Mouse (Mus musculus) forebrain, embryonic 12.5 days (tissue): ENCODE data around the gene Rbpjl. TPM values are rescaled to one million over a fixed set of nuclear protein-coding genes. Genes with fewer than 3 reads are reported as not detected.

Source experiments
- ATAC-seq: fragments of 200-750 bp; cut with Nextera tagmentation; 2 replicates; pipeline ENCODE4 v1.8.0; 2017; ENCODE audit warnings: moderate TSS enrichment; ENCODE audit not compliant: low FRiP score
- H3K27ac ChIP-seq: fragments of 300-500 bp; sonication (generic); 2 replicates; pipeline ENCODE4 v1.5.1; 2016; ENCODE audit warnings: mild to moderate bottlenecking
- H3K27me3 ChIP-seq: fragments of 300-500 bp; sonication (generic); 2 replicates; pipeline ENCODE4 v1.6.1; 2016; ENCODE audit warnings: mild to moderate bottlenecking
- H3K36me3 ChIP-seq: fragments of 300-500 bp; sonication (generic); replicated peaks from 2 replicates; pipeline ENCODE4 v1.6.1; 2016; ENCODE audit warnings: mild to moderate bottlenecking
- H3K4me1 ChIP-seq: fragments of 300-500 bp; sonication (generic); 2 replicates; pipeline ENCODE4 v1.6.1; 2016
- H3K4me2 ChIP-seq: fragments of 300-500 bp; sonication (generic); 2 replicates; pipeline ENCODE4 v1.6.1; 2016; ENCODE audit warnings: mild to moderate bottlenecking, moderate library complexity
- H3K4me3 ChIP-seq: fragments of 300-500 bp; sonication (generic); replicated peaks from 2 replicates; pipeline ENCODE4 v1.5.1; 2016; ENCODE audit warnings: mild to moderate bottlenecking
- H3K9ac ChIP-seq: fragments of 300-500 bp; sonication (generic); 2 replicates; pipeline ENCODE4 v1.6.1; 2016; ENCODE audit warnings: mild to moderate bottlenecking
- H3K9me3 ChIP-seq: fragments of 300-500 bp; sonication (generic); 2 replicates; pipeline ENCODE4 v1.6.1; 2016
- WGBS: fragments of 180-500 bp; shearing (Covaris S2); methylation state at CpG from one replicate; pipeline ENCODE4 v1.1.7; 2016; 5-methylcytosine and 5-hydroxymethylcytosine counted together
- polyA plus RNA-seq: library from polyadenylated mRNA; unstranded; fragments of >200 nt; fragmentation: Nextera tagmentation; extraction: Ambion mirVana; gene quantifications from 2 replicates; pipeline ENCODE4 v1.2.1, GENCODE M21; 2016

Gene Rbpjl
- polyA plus RNA-seq, 1 experiment from 2014 or later: 0.09 TPM

DNA sequence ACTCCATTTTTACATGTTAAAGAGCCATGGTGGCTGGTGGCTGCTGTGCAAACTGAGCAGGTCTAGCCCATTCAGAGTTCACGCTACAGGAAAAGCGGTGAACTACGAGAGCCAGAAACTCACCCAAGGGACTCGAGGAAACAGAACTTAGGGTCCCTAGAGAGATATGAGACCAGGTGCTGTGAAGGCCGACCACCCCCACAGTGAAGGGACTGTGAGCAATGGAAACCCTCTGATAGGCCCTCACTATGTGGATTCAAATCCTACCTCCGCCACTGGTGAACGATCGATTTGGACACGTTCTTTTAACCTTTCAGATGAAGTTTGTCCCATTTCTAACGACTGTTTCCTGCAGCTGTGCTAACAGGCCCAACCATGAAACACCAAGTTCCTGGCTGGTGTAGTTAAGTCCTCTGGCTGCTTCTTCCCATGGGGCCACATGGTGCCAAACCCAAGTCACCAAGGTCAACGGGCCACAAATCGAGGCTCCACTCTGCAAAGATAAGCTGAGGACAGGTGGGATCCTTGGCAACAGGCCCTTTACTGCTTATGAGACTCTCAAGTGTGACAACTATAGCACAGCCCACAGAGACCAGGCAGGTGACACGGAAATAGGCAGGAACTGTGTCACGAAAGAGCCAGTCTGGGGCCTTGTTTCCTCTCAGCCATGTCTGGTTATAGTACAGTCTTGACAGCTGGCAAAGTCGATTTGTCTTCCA, 19.9 kb downstream of the Rbpjl start:
- 90% methylated on average over 15 of the region's 15 CpGs for WGBS
- Histone ChIP-seq H3K4me1 (no peaks in the 10 kb centered on the region), H3K4me2 (no peak overlapping the region), H3K27ac (no peak overlapping the region), H3K27me3 (no peaks in the 10 kb centered on the region; the same call in 1 of the 2 replicates), H3K4me3 (no peak overlapping the region), H3K9ac (no peak overlapping the region), H3K9me3 (no peaks in the 10 kb centered on the region), H3K36me3 (no peaks in the 10 kb centered on the region)
- ATAC-seq: no peak

- H3K27me3 ChIP-seq: no peaks in the 10 kb centered on the region; the same call in 1 of the 2 replicates
- H3K36me3 ChIP-seq: no peaks in the 10 kb centered on the region
- no peak overlapping the region for H3K4me2 ChIP-seq
- H3K27ac ChIP-seq: no peak overlapping the region
- H3K4me3 ChIP-seq: no peak overlapping the region
- H3K9ac ChIP-seq: no peak overlapping the region
- no peak for ATAC-seq
- no peaks in the 10 kb centered on the region for H3K4me1 ChIP-seq
- H3K9me3 ChIP-seq: no peaks in the 10 kb centered on the region
- WGBS: 88% methylated on average over 11 of the region's 11 CpGs
These were observed 20.5 kb downstream of the Rbpjl start for GRCm38 (mm10) chr2:164423464-164423863.

DNA sequence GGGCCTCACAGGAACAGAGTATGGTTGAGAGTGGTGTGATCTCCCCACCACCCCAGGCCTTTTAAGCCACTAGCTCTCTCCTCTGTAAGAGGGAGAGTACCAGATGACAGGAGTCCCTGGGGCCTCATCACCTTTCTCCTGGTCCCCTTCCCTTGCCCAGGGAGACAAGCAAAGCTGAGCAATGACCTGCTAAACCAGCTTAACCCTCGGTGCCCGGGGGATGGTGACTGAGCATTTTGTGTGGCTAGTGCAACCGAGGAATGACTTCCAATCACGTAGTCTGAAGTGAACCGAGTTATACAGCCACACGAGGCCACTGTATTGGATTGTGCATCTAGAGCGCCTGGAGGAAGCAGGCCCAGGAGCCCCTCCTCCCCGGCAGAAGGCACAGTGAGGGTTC, 21.5 kb downstream of the Rbpjl start:
- Histone ChIP-seq H3K27ac (no peak overlapping the region), H3K9me3 (no peaks in the 10 kb centered on the region), H3K36me3 (no peaks in the 10 kb centered on the region), H3K9ac (no peak overlapping the region), H3K4me2 (no peak overlapping the region), H3K27me3 (0 out of 2 replicates have a peak, but pooled peaks cover under 1% of the 10 kb centered on the region), H3K4me1 (no peaks in the 10 kb centered on the region), H3K4me3 (no peak overlapping the region)
- no peak for ATAC-seq
- 90% methylated on average over 8 of the region's 8 CpGs for WGBS

DNA sequence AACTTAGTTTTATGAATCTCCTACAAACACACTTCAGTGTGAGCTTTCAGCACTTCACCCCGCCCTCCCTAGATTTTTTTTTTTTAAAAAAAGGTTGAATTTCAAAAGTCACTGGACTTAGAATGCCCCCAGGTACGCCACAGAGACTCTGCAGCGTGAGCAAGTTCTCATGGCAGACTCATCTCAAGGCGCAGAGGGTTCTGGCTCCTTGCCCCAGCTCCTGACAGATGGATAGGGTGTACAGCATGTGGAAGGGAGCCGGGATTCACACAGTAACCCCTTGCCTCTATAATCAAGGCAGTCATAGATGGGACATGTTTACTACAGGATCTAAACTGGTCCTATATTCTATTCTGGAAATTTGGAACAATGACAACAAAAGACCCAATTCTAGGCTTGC, 22.5 kb downstream of the Rbpjl start:
- WGBS: 90% methylated on average over 5 of the region's 5 CpGs
- no peaks in the 10 kb centered on the region for H3K36me3 ChIP-seq
- H3K4me1 ChIP-seq: no peaks in the 10 kb centered on the region
- H3K9ac ChIP-seq: no peak overlapping the region
- peaks cover 7% of the 10 kb centered on the region; the same call in 1 of the 2 replicates for H3K27me3 ChIP-seq
- no peaks in the 10 kb centered on the region for H3K9me3 ChIP-seq
- no peak for ATAC-seq
- H3K4me2 ChIP-seq: no peak overlapping the region
- no peak overlapping the region for H3K4me3 ChIP-seq
- no peak overlapping the region for H3K27ac ChIP-seq

- Histone ChIP-seq H3K4me1 (peaks cover 2% of the 10 kb centered on the region; the same call in 1 of the 2 replicates), H3K4me2 (no peak overlapping the region), H3K27ac (no peak overlapping the region), H3K9me3 (no peaks in the 10 kb centered on the region), H3K27me3 (peaks cover 7% of the 10 kb centered on the region; the same call in 1 of the 2 replicates), H3K9ac (no peak overlapping the region), H3K4me3 (no peak overlapping the region), H3K36me3 (no peaks in the 10 kb centered on the region)
- ATAC-seq: no peak
- WGBS: 36% methylated on average over 12 of the region's 12 CpGs
These were observed 23.2 kb downstream of the Rbpjl start for GRCm38 (mm10) chr2:164426121-164426520.

GRCm38 (mm10) chr2:164426952-164427351, 24.0 kb downstream of the Rbpjl start:
- no peak overlapping the region for H3K4me2 ChIP-seq
- ATAC-seq: no peak
- 80% methylated on average over 5 of the region's 5 CpGs for WGBS
- no peak overlapping the region for H3K9ac ChIP-seq
- H3K36me3 ChIP-seq: no peaks in the 10 kb centered on the region
- H3K4me3 ChIP-seq: no peak overlapping the region
- H3K27ac ChIP-seq: no peak overlapping the region
- H3K27me3 ChIP-seq: peaks cover 7% of the 10 kb centered on the region; the same call in 1 of the 2 replicates
- no peaks in the 10 kb centered on the region for H3K9me3 ChIP-seq
- H3K4me1 ChIP-seq: peaks cover 3% of the 10 kb centered on the region; the same call in 1 of the 2 replicates

DNA sequence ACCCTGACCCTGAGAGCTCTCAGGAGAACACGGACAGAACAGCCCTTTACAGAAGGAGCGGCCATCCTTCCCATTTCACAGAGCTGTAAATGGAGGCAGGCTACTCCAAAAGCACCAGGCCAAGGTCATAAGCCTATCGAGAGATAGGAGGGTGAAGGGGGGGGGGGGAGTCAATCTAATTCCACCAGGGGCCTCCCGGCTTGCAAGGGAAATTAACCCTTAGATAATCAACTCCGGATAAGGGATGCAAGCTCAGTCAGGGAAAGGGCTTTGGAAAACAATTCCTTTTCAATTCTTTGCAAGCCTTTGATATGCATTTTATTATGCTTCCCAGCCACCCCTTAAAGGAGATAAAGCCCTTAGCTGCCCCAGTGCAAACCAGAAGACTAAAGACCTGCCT, 25.5 kb downstream of the Rbpjl start:
- Histone ChIP-seq H3K36me3 (no peaks in the 10 kb centered on the region), H3K27me3 (peaks cover 7% of the 10 kb centered on the region; the same call in 1 of the 2 replicates), H3K4me2 (no peak overlapping the region), H3K9ac (no peak overlapping the region), H3K9me3 (no peaks in the 10 kb centered on the region), H3K27ac (no peak overlapping the region), H3K4me3 (no peak overlapping the region), H3K4me1 (peaks cover 13% of the 10 kb centered on the region)
- ATAC-seq: no peak
- 46% methylated on average over 5 of the region's 5 CpGs for WGBS

DNA sequence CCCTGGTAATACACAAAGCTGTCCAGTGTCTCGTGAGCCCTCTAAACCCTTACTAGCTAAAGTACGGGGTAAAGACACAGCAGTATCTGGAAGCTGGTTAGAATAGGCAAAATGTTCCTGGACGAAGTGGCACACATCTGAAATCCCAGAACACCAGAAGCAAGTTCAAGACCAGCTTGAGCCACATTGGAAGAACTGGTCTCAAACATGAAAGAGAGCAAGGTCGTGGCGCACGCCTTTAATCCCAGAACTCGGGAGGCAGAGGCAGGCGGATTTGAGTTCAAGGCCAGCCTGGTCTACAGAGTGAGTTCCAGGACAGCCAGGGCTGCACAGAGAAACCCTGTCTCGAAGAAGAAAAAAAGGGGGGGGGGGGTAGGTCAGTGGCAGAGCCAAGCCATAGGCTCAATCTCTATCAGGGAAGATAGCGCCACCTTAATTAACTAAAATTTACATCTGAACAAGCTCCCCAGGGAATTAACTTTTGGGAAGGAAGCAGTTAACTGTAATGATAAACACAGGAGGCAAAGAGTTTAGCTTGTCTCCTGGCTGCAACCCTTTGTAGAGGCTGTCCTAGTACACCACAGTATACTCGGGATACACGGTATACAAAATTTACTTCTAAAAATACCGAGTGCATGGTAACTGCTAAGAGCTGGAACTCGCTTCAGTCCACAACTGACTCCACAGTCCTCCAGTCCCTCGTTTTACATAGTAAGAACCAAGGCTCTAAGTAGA, 27.1 kb downstream of the Rbpjl start:
- H3K4me1 ChIP-seq: peaks cover 13% of the 10 kb centered on the region
- no peak overlapping the region for H3K9ac ChIP-seq
- no peak overlapping the region for H3K4me2 ChIP-seq
- no peak for ATAC-seq
- 44% methylated on average over 15 of the region's 15 CpGs for WGBS
- no peak overlapping the region for H3K27ac ChIP-seq
- no peaks in the 10 kb centered on the region for H3K36me3 ChIP-seq
- H3K4me3 ChIP-seq: no peak overlapping the region
- no peaks in the 10 kb centered on the region for H3K9me3 ChIP-seq
- peaks cover 7% of the 10 kb centered on the region; the same call in 1 of the 2 replicates for H3K27me3 ChIP-seq

- WGBS: 19% methylated on average over 7 of the region's 7 CpGs
- peaks cover 13% of the 10 kb centered on the region for H3K4me1 ChIP-seq
- H3K36me3 ChIP-seq: no peaks in the 10 kb centered on the region
- ATAC-seq: no peak
- H3K9me3 ChIP-seq: no peaks in the 10 kb centered on the region
- no peak overlapping the region for H3K27ac ChIP-seq
- H3K4me3 ChIP-seq: no peak overlapping the region
- H3K9ac ChIP-seq: no peak overlapping the region
- H3K27me3 ChIP-seq: peaks cover 7% of the 10 kb centered on the region; the same call in 1 of the 2 replicates
- H3K4me2 ChIP-seq: no peak overlapping the region
These were observed 27.8 kb downstream of the Rbpjl start for GRCm38 (mm10) chr2:164430697-164431096.

GRCm38 (mm10) chr2:164431676-164432465, 28.9 kb downstream of the Rbpjl start:
- no peak overlapping the region for H3K27ac ChIP-seq
- WGBS: 75% methylated on average over 9 of the region's 9 CpGs
- H3K4me1 ChIP-seq: peaks cover 13% of the 10 kb centered on the region

GRCm38 (mm10) chr2:164432541-164433191, 29.7 kb downstream of the Rbpjl start:
- Histone ChIP-seq H3K4me2 (no peak overlapping the region), H3K4me1 (peaks cover 13% of the 10 kb centered on the region), H3K9ac (no peak overlapping the region), H3K27me3 (peaks cover 7% of the 10 kb centered on the region; the same call in 1 of the 2 replicates), H3K9me3 (no peaks in the 10 kb centered on the region), H3K27ac (no peak overlapping the region), H3K4me3 (no peak overlapping the region), H3K36me3 (no peaks in the 10 kb centered on the region)
- WGBS: 48% methylated on average over 22 of the region's 22 CpGs
- no peak for ATAC-seq

More at GRCm38 (mm10) chr2:164431676-164432465, 28.9 kb downstream of the Rbpjl start:
- Histone ChIP-seq H3K9me3 (no peaks in the 10 kb centered on the region), H3K36me3 (no peaks in the 10 kb centered on the region), H3K4me2 (no peak overlapping the region), H3K27me3 (peaks cover 7% of the 10 kb centered on the region; the same call in 1 of the 2 replicates), H3K9ac (no peak overlapping the region), H3K4me3 (no peak overlapping the region)
- ATAC-seq: no peak
